Mouse (Mus musculus) left cerebral cortex, adult 6 months (tissue): ENCODE measurements around the gene Pdia6. TPM values are rescaled to one million over a fixed set of nuclear protein-coding genes. Genes with fewer than 3 reads are reported as not detected.

Experiments
- long read RNA-seq, 2 experiments: library from polyadenylated mRNA; unstranded; transcript quantifications; one replicate each; pipeline ENCODE4 v2.0.0; 2019 to 2020
- polyA plus RNA-seq: library from polyadenylated mRNA; unstranded; fragments of <200 nt; fragmentation: Nextera tagmentation; gene quantifications from 2 replicates; pipeline ENCODE4 v1.2.3, GENCODE M21; 2021

Pdia6 gene
- polyA plus RNA-seq: 79.1 and 92.1 TPM in 2 replicates
- long read RNA-seq, experiment 1, transcript Pdia6-201 (13 exons, 2,175 nt): major isoform, 581 of 638 reads
- long read RNA-seq, experiment 1, partial matches to known transcripts: 22 of 638 reads
- long read RNA-seq, experiment 1, other reads (novel, unspliced or antisense): 35 of 638 reads
- long read RNA-seq, experiment 2, transcript Pdia6-201 (13 exons, 2,175 nt): major isoform, 135 of 181 reads
- long read RNA-seq, experiment 2, partial matches to known transcripts: 40 of 181 reads
- long read RNA-seq, experiment 2, other reads (novel, unspliced or antisense): 5 of 181 reads

GRCm38 (mm10) chr12:17265971-17266672 is at the start of gene Pdia6:
Pdia6 (plus strand) TSS chr12:17266545.

GRCm38 (mm10) chr12:17329259-17329658 is 62.9 kb downstream of the Pdia6 start, which contains the start of gene Atp6v1c2:
Atp6v1c2 (minus strand) TSS chr12:17329359.

Other genes with a start within 250 kb of the Pdia6 start
- 27.3 and 27.8 TPM in 2 replicates for gene Kcnf1, start 89.7 kb upstream of the Pdia6 start, polyA plus RNA-seq
- 0.29 and 1.6 TPM in 2 replicates for gene Atp6v1c2, start 62.8 kb downstream of the Pdia6 start, polyA plus RNA-seq
- gene Nol10, start 81.9 kb downstream of the Pdia6 start, polyA plus RNA-seq: 4.7 and 6.0 TPM in 2 replicates